Mouse (Mus musculus) liver, embryonic 11.5 days (tissue): ENCODE data around the gene Myh10. TPM values are rescaled to one million over a fixed set of nuclear protein-coding genes. Genes with fewer than 3 reads are reported as not detected.

Experiments used
- ATAC-seq: fragments of 200-750 bp; cut with Nextera tagmentation; replicated peaks from 2 replicates; pipeline ENCODE4 v1.8.0; 2017; ENCODE audit warnings: moderate number of reproducible peaks, mild to moderate bottlenecking, moderate TSS enrichment, moderate library complexity; ENCODE audit not compliant: low FRiP score
- DNase-seq: peaks from one replicate; pipeline ENCODE4 v3.0.0-alpha.2; 2017; ENCODE audit warnings: low spot score
- H3K27ac ChIP-seq: fragments of 300-500 bp; sonication (generic); 2 replicates; pipeline ENCODE4 v1.5.1; 2014; ENCODE audit warnings: mild to moderate bottlenecking, low read depth, low read length, control low read depth
- H3K27me3 ChIP-seq: fragments of 300-500 bp; sonication (generic); replicated peaks from 2 replicates; pipeline ENCODE4 v1.6.1; 2014; ENCODE audit warnings: low read length, mixed read lengths; ENCODE audit not compliant: control insufficient read depth, insufficient read depth
- H3K36me3 ChIP-seq: fragments of 300-500 bp; sonication (generic); 2 replicates; pipeline ENCODE4 v1.6.1; 2014; ENCODE audit warnings: mild to moderate bottlenecking, low read length, moderate library complexity, mixed read lengths; ENCODE audit not compliant: control insufficient read depth, insufficient read depth
- H3K4me1 ChIP-seq: fragments of 300-500 bp; sonication (generic); replicated peaks from 2 replicates; pipeline ENCODE4 v1.6.1; 2014; ENCODE audit warnings: low read length, mixed read lengths; ENCODE audit not compliant: control insufficient read depth, insufficient read depth
- H3K4me2 ChIP-seq: fragments of 300-500 bp; sonication (generic); 2 replicates; pipeline ENCODE4 v1.6.1; 2014; ENCODE audit warnings: mild to moderate bottlenecking, control low read depth, moderate library complexity
- H3K4me3 ChIP-seq: fragments of 300-500 bp; sonication (generic); 2 replicates; pipeline ENCODE4 v1.5.1; 2014; ENCODE audit warnings: low read depth, low read length, control low read depth
- H3K9ac ChIP-seq: fragments of 300-500 bp; sonication (generic); 2 replicates; pipeline ENCODE4 v1.6.1; 2014; ENCODE audit warnings: low read depth, low read length, control low read depth
- H3K9me3 ChIP-seq: fragments of 300-500 bp; sonication (generic); 2 replicates; pipeline ENCODE4 v1.6.1; 2016; ENCODE audit warnings: low read length, inconsistent platforms, mixed read lengths; ENCODE audit not compliant: control insufficient read depth
- WGBS: fragments of 180-500 bp; shearing (Covaris S2); extraction: QIAGEN DNeasy Blood & Tissue Kit; methylation state at CpG from one replicate; pipeline ENCODE4 v1.1.7; 2014; 5-methylcytosine and 5-hydroxymethylcytosine counted together
- polyA plus RNA-seq: library from polyadenylated mRNA; unstranded; fragments of >200 nt; fragmentation: Nextera tagmentation; extraction: Ambion mirVana; gene quantifications from 2 replicates; pipeline ENCODE4 v1.2.1, GENCODE M21; 2014

Gene Myh10
- polyA plus RNA-seq, 1 experiment from 2014 or later = 76.5 TPM

DNA sequence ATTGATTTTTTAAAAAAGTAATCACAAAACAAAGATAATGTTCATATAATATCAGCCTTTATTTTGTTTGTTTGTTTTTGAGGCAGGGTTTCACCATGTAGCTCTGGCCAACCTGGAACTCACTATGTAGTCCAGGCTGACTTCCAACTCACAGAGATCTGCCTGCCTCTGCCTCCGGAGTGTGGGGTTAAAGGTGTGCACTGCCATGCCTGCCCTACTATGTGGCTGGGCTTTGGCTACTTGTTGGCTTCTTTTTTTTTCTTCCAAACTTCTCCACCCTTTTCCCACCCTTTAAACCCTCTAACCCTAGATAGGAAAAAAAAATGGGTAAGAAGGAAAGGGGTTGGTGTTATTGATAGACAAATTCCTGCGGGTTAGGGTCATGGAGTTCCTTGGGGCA lies 13.5 kb downstream of the Myh10 start:
- Histone ChIP-seq H3K4me1 (peaks cover 3% of the 10 kb centered on the region; the same call in 1 of the 2 replicates), H3K36me3 (peaks cover 33% of the 10 kb centered on the region), H3K9me3 (0 out of 2 replicates have a peak, but pooled peaks cover 5% of the 10 kb centered on the region), H3K27me3 (no peaks in the 10 kb centered on the region), H3K27ac (no peak overlapping the region), H3K4me3 (no peak overlapping the region), H3K9ac (no peak overlapping the region), H3K4me2 (no peak overlapping the region)
- WGBS = 97% methylated on average over 2 of the region's 2 CpGs
- no peak for ATAC-seq
- no peak for DNase-seq

DNA sequence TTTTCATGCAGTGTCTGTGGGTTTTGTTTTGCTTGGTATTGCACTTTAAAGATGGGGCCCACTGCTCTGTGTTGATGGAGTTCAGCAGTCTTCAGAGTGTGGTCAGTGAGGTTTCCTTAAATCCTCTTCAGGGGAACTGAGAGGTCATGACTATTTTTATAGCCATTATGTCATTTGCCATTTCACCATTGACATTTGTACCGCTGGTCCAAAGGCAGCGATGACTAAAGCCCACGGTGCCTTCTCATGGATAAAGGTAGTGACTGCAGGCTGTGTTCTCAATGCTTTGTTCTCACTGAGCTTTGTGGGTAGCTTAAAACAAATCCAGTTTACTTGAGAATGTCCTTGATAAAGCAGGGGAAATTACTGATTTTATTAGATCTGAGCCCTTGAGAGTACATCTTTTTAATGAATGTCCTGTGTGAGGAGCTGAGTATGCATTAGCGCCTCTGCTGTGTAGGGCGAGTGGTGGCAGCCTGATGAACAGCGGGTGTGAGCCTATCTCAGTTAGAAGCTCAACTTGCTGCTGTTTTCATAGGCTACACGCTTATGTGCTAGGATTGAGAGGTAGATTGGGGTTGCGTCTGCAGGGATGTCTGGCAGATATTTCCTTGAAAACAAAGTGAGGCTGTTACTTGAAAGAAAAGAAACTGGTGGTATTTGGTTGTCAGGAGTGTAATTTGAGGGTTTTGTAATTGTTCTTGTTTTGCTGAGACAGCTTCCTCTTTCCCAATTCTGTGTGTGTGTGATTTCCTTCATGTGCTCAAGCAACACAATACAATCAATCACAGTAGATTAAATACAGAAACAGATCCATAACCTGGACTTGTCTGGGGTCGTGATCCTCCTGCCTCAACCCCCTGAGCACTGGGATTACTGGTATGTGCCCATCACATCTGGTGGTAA lies 15.4 kb downstream of the Myh10 start:
- H3K4me3 ChIP-seq = no peak overlapping the region
- ATAC-seq = no peak
- no peaks in the 10 kb centered on the region for H3K27me3 ChIP-seq
- H3K4me2 ChIP-seq = no peak overlapping the region
- 66% methylated on average over 9 of the region's 9 CpGs for WGBS
- peaks cover 16% of the 10 kb centered on the region for H3K36me3 ChIP-seq
- DNase-seq = no peak
- no peaks in the 10 kb centered on the region for H3K9me3 ChIP-seq
- no peak overlapping the region for H3K9ac ChIP-seq
- peaks cover 3% of the 10 kb centered on the region; the same call in 1 of the 2 replicates for H3K4me1 ChIP-seq
- no peak overlapping the region for H3K27ac ChIP-seq

DNA sequence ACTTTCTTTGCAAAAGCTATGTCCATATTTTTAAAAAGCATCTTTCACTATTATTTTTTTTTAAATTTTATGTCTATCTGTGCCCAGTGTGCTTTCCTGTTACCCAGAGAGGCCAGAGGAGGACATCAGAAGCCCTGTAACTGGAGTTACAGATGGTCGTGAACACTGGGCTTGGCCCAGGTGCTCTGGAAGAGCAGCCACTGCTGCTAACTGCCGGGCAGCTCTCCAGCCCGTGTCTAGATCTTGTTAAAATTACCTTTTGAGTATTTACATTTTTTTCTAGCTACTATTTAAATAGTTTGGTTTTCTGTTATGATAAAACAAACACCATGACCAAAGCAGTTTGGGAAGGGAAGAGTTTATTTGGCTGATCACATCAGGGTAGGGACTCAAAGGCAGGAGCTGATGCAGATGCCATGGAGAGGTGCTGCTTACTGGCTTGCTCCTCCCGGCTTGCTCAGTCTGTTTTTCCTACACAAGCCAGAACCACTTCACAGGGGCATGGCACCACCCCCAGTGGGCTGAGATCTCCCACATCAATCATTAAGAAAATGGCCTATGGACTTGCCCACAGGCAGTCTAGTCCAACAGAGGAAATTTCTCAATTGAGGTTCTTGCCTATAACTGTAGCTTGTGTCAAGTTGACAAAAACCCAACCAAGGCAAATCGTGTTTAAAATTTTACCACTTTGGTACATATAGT lies 16.7 kb downstream of the Myh10 start:
- DNase-seq (no peak), ATAC-seq (no peak)
- Histone ChIP-seq H3K27me3 (no peaks in the 10 kb centered on the region), H3K27ac (no peak overlapping the region), H3K4me2 (no peak overlapping the region), H3K36me3 (peaks cover 6% of the 10 kb centered on the region; the same call in 1 of the 2 replicates), H3K4me1 (no peaks in the 10 kb centered on the region; the same call in 1 of the 2 replicates), H3K4me3 (no peak overlapping the region), H3K9ac (no peak overlapping the region), H3K9me3 (no peaks in the 10 kb centered on the region)
- 72% methylated on average over 5 of the region's 5 CpGs for WGBS

DNA sequence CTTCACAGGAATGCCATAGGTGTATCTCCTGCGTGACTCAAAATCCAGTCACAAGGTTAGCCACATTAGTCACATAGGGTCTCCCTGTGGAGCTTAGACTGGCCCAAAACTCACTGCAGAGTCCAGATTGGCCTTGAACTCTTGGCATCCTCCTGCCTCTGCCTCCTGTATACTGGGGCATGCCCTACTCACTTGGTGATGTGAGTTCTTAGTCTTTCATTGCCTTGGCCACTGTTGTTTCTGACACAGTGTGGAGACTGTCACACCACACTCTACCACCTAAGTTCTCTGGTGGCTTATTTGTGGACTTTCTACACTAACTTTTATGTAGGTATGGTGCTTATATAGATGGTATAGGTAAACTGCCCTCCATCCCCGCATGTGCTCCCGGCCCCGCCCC lies 24.8 kb downstream of the Myh10 start:
- H3K4me1 ChIP-seq = no peaks in the 10 kb centered on the region; the same call in 1 of the 2 replicates
- no peak overlapping the region for H3K27ac ChIP-seq
- peaks cover 12% of the 10 kb centered on the region for H3K36me3 ChIP-seq
- no peak overlapping the region for H3K4me2 ChIP-seq
- H3K4me3 ChIP-seq = no peak overlapping the region
- DNase-seq (no peak), ATAC-seq (no peak)
- H3K9me3 ChIP-seq = no peaks in the 10 kb centered on the region
- no peak overlapping the region for H3K9ac ChIP-seq
- H3K27me3 ChIP-seq = no peaks in the 10 kb centered on the region
- WGBS = 96% methylated on average over 4 of the region's 4 CpGs

DNA sequence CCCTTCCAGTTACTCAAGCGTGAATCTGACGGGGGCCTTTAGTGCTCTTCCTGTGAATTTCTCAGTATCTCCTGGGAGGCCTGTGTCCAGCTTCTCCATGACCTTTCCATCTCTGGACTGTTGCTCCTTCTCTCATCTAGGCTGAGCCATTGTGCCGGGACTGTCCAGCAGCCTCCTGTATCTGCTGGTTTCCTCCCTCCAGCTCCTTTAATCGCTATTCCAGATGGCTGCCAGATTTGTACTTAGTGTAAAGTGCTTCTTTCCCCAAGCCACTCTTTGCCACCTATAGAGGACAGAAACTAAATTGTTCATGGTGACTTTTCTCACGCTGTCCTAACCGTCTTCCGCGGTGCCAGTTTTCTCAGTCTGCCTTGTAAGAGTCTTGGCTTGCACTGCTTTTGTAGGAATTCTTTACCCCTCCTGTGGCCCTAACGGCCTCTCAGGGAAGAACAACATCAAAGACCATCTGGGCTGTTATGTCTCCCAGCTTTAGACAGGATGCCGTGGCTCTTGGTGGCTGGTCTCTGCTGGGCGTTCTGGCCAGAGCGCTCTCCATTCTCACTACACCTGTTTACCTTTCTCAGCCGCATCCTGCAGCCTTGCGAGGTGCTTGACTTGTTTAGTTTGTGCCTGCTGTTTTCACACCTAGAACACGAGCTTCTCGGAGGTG lies 25.9 kb downstream of the Myh10 start:
- peaks cover 16% of the 10 kb centered on the region for H3K36me3 ChIP-seq
- no peaks in the 10 kb centered on the region for H3K9me3 ChIP-seq
- H3K4me3 ChIP-seq = no peak overlapping the region
- H3K4me1 ChIP-seq = no peaks in the 10 kb centered on the region; the same call in 1 of the 2 replicates
- 81% methylated on average over 16 of the region's 16 CpGs for WGBS
- H3K9ac ChIP-seq = no peak overlapping the region
- ATAC-seq = no peak
- no peak overlapping the region for H3K27ac ChIP-seq
- no peak overlapping the region for H3K4me2 ChIP-seq
- DNase-seq = no peak
- no peaks in the 10 kb centered on the region for H3K27me3 ChIP-seq

DNA sequence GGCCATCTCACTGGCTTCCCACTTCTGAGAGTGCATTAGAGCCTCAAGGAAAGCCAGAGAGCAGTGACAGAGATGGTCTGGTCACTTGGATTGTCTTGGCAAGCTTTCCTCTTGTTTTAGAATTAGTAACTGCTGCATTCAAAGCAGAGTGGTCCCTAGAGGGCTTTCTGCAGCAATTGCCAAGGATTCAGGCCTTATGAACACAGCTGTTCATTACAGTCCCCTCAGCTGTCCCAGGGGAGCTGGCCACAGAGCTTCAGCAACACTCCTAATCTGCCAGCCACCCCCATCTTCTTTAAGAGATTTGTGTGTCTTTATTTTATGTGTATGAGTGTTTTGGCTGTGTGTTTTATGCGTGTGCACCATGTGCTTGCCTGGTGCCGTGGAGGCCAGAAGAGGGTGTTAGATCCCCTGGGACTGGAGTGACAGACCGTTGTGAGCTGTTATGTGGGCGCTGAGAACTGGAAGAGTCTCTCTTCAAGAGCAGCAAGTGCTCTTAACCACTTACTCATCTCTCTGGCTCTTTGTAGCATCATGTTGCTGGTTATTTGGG lies 27.8 kb downstream of the Myh10 start:
- no peaks in the 10 kb centered on the region; the same call in 1 of the 2 replicates for H3K4me1 ChIP-seq
- H3K27me3 ChIP-seq = no peaks in the 10 kb centered on the region
- DNase-seq = no peak
- H3K9me3 ChIP-seq = no peaks in the 10 kb centered on the region
- WGBS = 88% methylated on average over 4 of the region's 4 CpGs
- no peak overlapping the region for H3K4me3 ChIP-seq
- H3K27ac ChIP-seq = no peak overlapping the region
- H3K4me2 ChIP-seq = no peak overlapping the region
- no peak for ATAC-seq
- no peak overlapping the region for H3K9ac ChIP-seq
- H3K36me3 ChIP-seq = peaks cover 15% of the 10 kb centered on the region

DNA sequence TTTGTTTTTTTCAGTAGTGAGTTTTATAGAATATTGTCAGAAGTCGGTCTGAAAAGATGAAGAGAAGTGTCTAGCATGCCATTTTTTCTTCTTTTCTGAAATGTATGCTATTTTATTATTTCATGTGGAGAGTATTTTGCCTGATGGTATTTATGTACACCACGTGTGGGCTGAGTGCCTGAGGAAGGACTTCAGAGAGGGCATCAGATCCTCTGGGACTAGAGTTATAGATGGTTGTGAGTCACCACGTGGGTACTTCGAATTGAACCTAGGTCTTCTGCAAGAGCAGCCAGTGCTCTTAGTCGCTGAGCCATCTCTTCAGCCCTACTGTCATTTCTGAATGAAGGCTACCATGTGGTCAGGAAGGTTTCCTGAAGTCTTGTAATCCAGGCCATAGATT lies 28.4 kb downstream of the Myh10 start:
- Histone ChIP-seq H3K9me3 (no peaks in the 10 kb centered on the region), H3K4me1 (no peaks in the 10 kb centered on the region; the same call in 1 of the 2 replicates), H3K36me3 (peaks cover 11% of the 10 kb centered on the region), H3K27me3 (no peaks in the 10 kb centered on the region), H3K4me3 (no peak overlapping the region), H3K9ac (no peak overlapping the region), H3K27ac (no peak overlapping the region), H3K4me2 (no peak overlapping the region)
- ATAC-seq = no peak
- no peak for DNase-seq
- 82% methylated on average over 5 of the region's 5 CpGs for WGBS

DNA sequence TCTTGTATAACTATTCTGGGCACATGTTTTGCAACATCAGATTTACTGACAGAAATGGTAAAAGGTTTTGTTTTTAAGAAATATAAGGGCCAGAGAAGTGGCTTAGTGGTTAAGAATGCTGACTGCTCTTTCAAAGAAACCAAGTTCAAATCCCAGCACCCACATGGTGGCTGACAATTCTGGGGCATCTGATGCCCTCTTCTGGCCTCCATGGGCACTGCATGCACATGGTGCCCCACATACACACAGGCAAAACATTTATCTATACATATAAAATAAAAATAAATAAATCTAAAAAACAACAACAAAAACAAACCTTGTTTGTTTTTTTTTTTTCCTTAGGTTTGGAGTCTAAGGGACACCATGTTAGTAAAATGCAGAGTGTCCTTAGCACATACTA lies 32.8 kb downstream of the Myh10 start:
- Histone ChIP-seq H3K4me2 (no peak overlapping the region), H3K27me3 (no peaks in the 10 kb centered on the region), H3K4me1 (no peaks in the 10 kb centered on the region), H3K27ac (no peak overlapping the region), H3K4me3 (no peak overlapping the region), H3K36me3 (peaks cover 17% of the 10 kb centered on the region; the same call in 1 of the 2 replicates), H3K9me3 (no peaks in the 10 kb centered on the region), H3K9ac (no peak overlapping the region)
- ATAC-seq (no peak), DNase-seq (no peak)
